7 mouse cellular contexts compared by ENCODE assay signal in the genomic region with DNA sequence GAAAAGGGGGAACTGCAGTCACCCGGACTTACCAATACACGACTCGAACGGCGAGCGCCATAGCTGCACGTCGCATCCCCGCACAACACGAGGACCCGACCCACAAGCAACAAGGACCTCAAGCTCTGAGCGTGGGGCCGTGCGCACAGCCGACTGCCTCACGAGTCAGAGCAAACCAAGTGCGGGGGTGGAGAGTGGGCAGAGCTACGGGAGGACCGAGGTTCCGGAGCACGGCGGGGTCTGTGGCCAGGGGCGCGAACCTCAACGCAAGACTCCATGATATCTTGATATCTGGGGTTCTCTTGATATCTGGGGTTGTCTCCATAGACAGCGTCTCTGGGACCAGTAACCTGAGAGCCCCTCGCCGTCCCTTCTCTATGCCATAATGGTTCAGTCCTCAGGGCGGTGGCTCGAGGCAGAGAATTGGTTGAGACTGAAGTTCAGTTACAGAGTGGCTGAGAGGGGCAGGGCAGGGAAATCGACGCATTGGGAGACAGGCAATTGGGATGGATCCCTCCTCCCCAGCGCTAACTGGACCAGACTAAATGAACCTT. TPM values are rescaled to one million over a fixed set of nuclear protein-coding genes. Genes with fewer than 3 reads are reported as not detected.
A peak's percentile ranks its signal among the peaks of the same experiment; 100 is the strongest.
DNase-seq lines count a peak whose midpoint lies in the region; ATAC-seq lines count a peak whose summit lies in the region.

A gene (minus strand): TSS at position 183 of the 554 bp plus-strand sequence.

- peak within 1 kb of the TSS; percentile 82 for H3K4me2 ChIP-seq in intestine, embryonic 16.5 days (ENCODE audit: low read depth, low read length)
- H3K4me2 ChIP-seq in midbrain, embryonic 11.5 days, result peak within 1 kb of the TSS; percentile 86

- WGBS in intestine, embryonic 16.5 days, result under 1% methylated on average over 33 of the region's 33 CpGs
- under 1% methylated on average over 33 of the region's 33 CpGs for WGBS in midbrain, embryonic 11.5 days

- peaks cover 16% of the 10 kb centered on the region for H3K4me1 ChIP-seq in intestine, embryonic 16.5 days (ENCODE audit: control insufficient read depth, insufficient read depth, low read length)
- H3K4me1 ChIP-seq in midbrain, embryonic 11.5 days (ENCODE audit: control insufficient read depth, insufficient read depth, low read length), result peaks cover 15% of the 10 kb centered on the region

- no peaks in the 10 kb centered on the region for H3K9me3 ChIP-seq in intestine, embryonic 16.5 days (ENCODE audit: control insufficient read depth, low read length)
- no peaks in the 10 kb centered on the region for H3K9me3 ChIP-seq in midbrain, embryonic 11.5 days (ENCODE audit: control insufficient read depth, low read length)

- peak; percentile 93 for DNase-seq in adrenal gland, adult 2 months
- peak; percentile 86 for DNase-seq in embryo, embryonic 11.5 days (ENCODE audit: low read depth, low spot score)
- DNase-seq in gastrocnemius, postnatal 4 days (ENCODE audit: low spot score in 2 of 2), result peak; percentile 76 to 90
- peak; percentile 92 to 93 for DNase-seq in left cerebral cortex, postnatal 36 days (ENCODE audit: low spot score in 2 of 2)
- peak; percentile 100 for DNase-seq in midbrain, embryonic 11.5 days (ENCODE audit: low spot score, missing footprints)
- DNase-seq in skeletal muscle tissue, adult 2 months (ENCODE audit: low read depth, low spot score), result peak; percentile 92

- no peaks in the 10 kb centered on the region for H3K27me3 ChIP-seq in intestine, embryonic 16.5 days (replicated peaks; ENCODE audit: control insufficient read depth, insufficient read depth, low read length)
- no peaks in the 10 kb centered on the region for H3K27me3 ChIP-seq in midbrain, embryonic 11.5 days (ENCODE audit: control insufficient read depth, insufficient read depth, low read length)

- peaks cover 18% of the 10 kb centered on the region for H3K36me3 ChIP-seq in intestine, embryonic 16.5 days (ENCODE audit: control insufficient read depth, insufficient read depth, low read length)
- H3K36me3 ChIP-seq in midbrain, embryonic 11.5 days (ENCODE audit: control insufficient read depth, insufficient read depth, low read length), result peaks cover 14% of the 10 kb centered on the region

- H3K9ac ChIP-seq in intestine, embryonic 16.5 days (ENCODE audit: low read depth, low read length), result peak within 1 kb of the TSS; percentile 81
- peak within 1 kb of the TSS; percentile 82 for H3K9ac ChIP-seq in midbrain, embryonic 11.5 days (ENCODE audit: low read length)

- ATAC-seq in intestine, embryonic 16.5 days, result peak; percentile 98
- ATAC-seq in midbrain, embryonic 11.5 days (ENCODE audit: low FRiP score), result peak; percentile 96

- intact Hi-C loops in left cerebral cortex, postnatal 36 days (cut with DNase I), result no loop called here

- H3K4me3 ChIP-seq in intestine, embryonic 16.5 days (ENCODE audit: low read length), result peak within 1 kb of the TSS; percentile 81
- H3K4me3 ChIP-seq in midbrain, embryonic 11.5 days (ENCODE audit: low read depth, low read length), result peak within 1 kb of the TSS; percentile 65

- peak within 1 kb of the TSS; percentile 81 for H3K27ac ChIP-seq in intestine, embryonic 16.5 days (ENCODE audit: low read length)
- peak within 1 kb of the TSS; percentile 65 for H3K27ac ChIP-seq in midbrain, embryonic 11.5 days (ENCODE audit: low read depth, low read length)

RNA-seq across cellular contexts. Expression of the gene that starts here (rescaled TPM):
- total RNA-seq in adrenal gland, adult 2 months (2021), result 100 to 1,000 TPM; 158 to 238 TPM
- polyA plus RNA-seq in adrenal gland, adult 2 months (2012; rRNA removed), result 223 and 233 TPM in 2 replicates
- 100 to 1,000 TPM; 440 to 541 TPM for total RNA-seq in gastrocnemius, postnatal 4 days (2021)
- 646 and 660 TPM in 2 replicates for polyA plus RNA-seq in intestine, embryonic 16.5 days (2015; fragmentation: Nextera tagmentation; extraction: Ambion mirVana)
- total RNA-seq in left cerebral cortex, postnatal 36 days (2021), result 1,000 to 10,000 TPM; 1,151 to 1,335 TPM
- polyA plus RNA-seq in midbrain, embryonic 11.5 days (2014; fragmentation: Nextera tagmentation; extraction: Ambion mirVana), result 1,003 and 1,028 TPM in 2 replicates

Comparison
In these comparisons a context has a peak if more than half of its experiments do, and no peak if none do; other contexts are left out.
1. Peak in every context shown above with its lines: DNase-seq, ATAC-seq, H3K4me3 ChIP-seq and H3K27ac ChIP-seq.